Mouse (Mus musculus) bone marrow macrophage, adult 2 months (primary cell): ENCODE measurements at regions not wholly inside any gene's neighbourhood (a gene's known extent, or its start where the extent isn't known, plus 50 kb on each side); places are given as distances from the start of the nearest gene placed in this dataset.

Experiments used
- CTCF ChIP-seq: IDR thresholded peaks from 2 replicates; pipeline ENCODE4 v1.5.1; 2012; ENCODE audit warnings: low read depth, mild to moderate bottlenecking, low read length, moderate library complexity
- POLR2A ChIP-seq: IDR thresholded peaks from 2 replicates; pipeline ENCODE4 v1.6.1; 2012; ENCODE audit warnings: mild to moderate bottlenecking, low read depth, low read length, borderline replicate concordance

GRCm38 (mm10) chr2:10783071-10783470 is 388.8 kb upstream of the Prkcq start:
- no peak for TF ChIP-seq CTCF
- TF ChIP-seq POLR2A = no peak
